Mouse (Mus musculus) heart, embryonic 15.5 days (tissue): ENCODE results near the gene AU040320. TPM values are rescaled to one million over a fixed set of nuclear protein-coding genes. Genes with fewer than 3 reads are reported as not detected.

ENCODE experiments used
- ATAC-seq: fragments of 200-750 bp; cut with Nextera tagmentation; replicated peaks from 2 replicates; pipeline ENCODE4 v1.8.0; 2017; ENCODE audit warnings: low read depth, moderate TSS enrichment; ENCODE audit not compliant: insufficient number of reproducible peaks, insufficient read depth, low FRiP score
- H3K27ac ChIP-seq: fragments of 300-500 bp; sonication (generic); 2 replicates; pipeline ENCODE4 v1.5.1; 2015; ENCODE audit warnings: mild to moderate bottlenecking, inconsistent platforms
- H3K27me3 ChIP-seq: fragments of 300-500 bp; sonication (generic); 2 replicates; pipeline ENCODE4 v1.6.1; 2015; ENCODE audit warnings: inconsistent platforms
- H3K36me3 ChIP-seq: fragments of 300-500 bp; sonication (generic); 2 replicates; pipeline ENCODE4 v1.6.1; 2015; ENCODE audit warnings: mild to moderate bottlenecking, inconsistent platforms
- H3K4me1 ChIP-seq: fragments of 300-500 bp; sonication (generic); replicated peaks from 2 replicates; pipeline ENCODE4 v1.6.1; 2015; ENCODE audit warnings: inconsistent platforms
- H3K4me2 ChIP-seq: fragments of 300-500 bp; sonication (generic); 2 replicates; pipeline ENCODE4 v1.6.1; 2015; ENCODE audit warnings: inconsistent platforms, mild to moderate bottlenecking, moderate library complexity
- H3K4me3 ChIP-seq: fragments of 300-500 bp; sonication (generic); 2 replicates; pipeline ENCODE4 v1.5.1; 2015; ENCODE audit warnings: mild to moderate bottlenecking, inconsistent platforms
- H3K9ac ChIP-seq: fragments of 300-500 bp; sonication (generic); 2 replicates; pipeline ENCODE4 v1.6.1; 2015; ENCODE audit warnings: mild to moderate bottlenecking, inconsistent platforms
- H3K9me3 ChIP-seq: fragments of 300-500 bp; sonication (generic); replicated peaks from 2 replicates; pipeline ENCODE4 v1.6.1; 2016; ENCODE audit warnings: inconsistent platforms
- WGBS: fragments of 180-500 bp; shearing (Covaris S2); methylation state at CpG from one replicate; pipeline ENCODE4 v1.1.7; 2015; ENCODE audit warnings: mixed read lengths; 5-methylcytosine and 5-hydroxymethylcytosine counted together
- polyA plus RNA-seq: library from polyadenylated mRNA; unstranded; fragments of >200 nt; fragmentation: Nextera tagmentation; extraction: Ambion mirVana; gene quantifications from 2 replicates; pipeline ENCODE4 v1.2.1, GENCODE M21; 2015

AU040320 gene
- polyA plus RNA-seq, result 20.2 and 21.9 TPM in 2 replicates

- no peaks in the 10 kb centered on the region for H3K27me3 ChIP-seq
- peak within 1 kb of the TSS; percentile 95 for H3K27ac ChIP-seq
- H3K4me2 ChIP-seq, result peak within 1 kb of the TSS; percentile 86
- ATAC-seq, result peak; percentile 98
- WGBS, result under 1% methylated on average over 70 of the region's 71 CpGs
- peaks cover 47% of the 10 kb centered on the region for H3K4me1 ChIP-seq
- no peaks in the 10 kb centered on the region for H3K9me3 ChIP-seq
- H3K9ac ChIP-seq, result peak within 1 kb of the TSS; percentile 77
- H3K36me3 ChIP-seq, result peaks cover 10% of the 10 kb centered on the region
- peak within 1 kb of the TSS; percentile 83 for H3K4me3 ChIP-seq
These were observed at the start of gene AU040320, which contains the start of gene Ncdn for GRCm38 (mm10) chr4:126753268-126754230. Gene AU040320 (plus strand): TSS chr4:126753544. Gene Ncdn (minus strand): TSS chr4:126753438.

GRCm38 (mm10) chr4:126706630-126707438 is 46.5 kb upstream of the AU040320 start:
- Histone ChIP-seq H3K4me1 (no peaks in the 10 kb centered on the region), H3K27me3 (no peaks in the 10 kb centered on the region), H3K27ac (no peak overlapping the region), H3K9me3 (no peaks in the 10 kb centered on the region), H3K9ac (no peak overlapping the region), H3K36me3 (peaks cover 70% of the 10 kb centered on the region), H3K4me3 (no peak overlapping the region), H3K4me2 (no peak overlapping the region)
- WGBS, result 79% methylated on average over 12 of the region's 12 CpGs
- ATAC-seq, result no peak

GRCm38 (mm10) chr4:126707439-126707826 is 45.9 kb upstream of the AU040320 start:
- WGBS, result 87% methylated on average over 5 of the region's 5 CpGs

DNA sequence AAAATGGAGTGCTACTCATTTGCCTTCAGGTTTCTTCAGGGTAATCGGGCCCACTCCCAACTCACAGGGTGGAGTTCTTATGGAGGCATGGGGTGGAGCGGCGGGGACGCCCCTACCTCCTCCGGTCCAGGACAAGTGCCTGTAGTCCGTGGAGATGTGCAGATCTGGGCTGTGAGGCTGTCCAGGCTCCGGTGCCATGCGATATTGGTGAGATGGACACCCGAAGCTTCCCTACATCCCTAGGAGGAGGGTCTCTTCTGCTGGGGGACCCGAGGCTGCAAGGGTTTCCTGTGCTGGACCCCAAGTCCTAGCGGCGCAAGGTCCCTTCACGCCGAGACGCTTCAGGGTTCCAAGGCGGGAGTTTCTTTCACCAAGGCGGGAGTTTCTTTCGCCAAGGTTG is 21.2 kb upstream of the AU040320 start:
- WGBS, result 2% methylated on average over 18 of the region's 18 CpGs
- Histone ChIP-seq H3K27me3 (peaks cover 87% of the 10 kb centered on the region), H3K4me1 (peaks cover 29% of the 10 kb centered on the region), H3K9ac (no peak overlapping the region), H3K4me3 (peak overlapping the region; percentile 7), H3K4me2 (peak overlapping the region; percentile 30; the same call in 1 of the 2 replicates), H3K36me3 (no peaks in the 10 kb centered on the region), H3K27ac (no peak overlapping the region), H3K9me3 (no peaks in the 10 kb centered on the region)
- no peak for ATAC-seq

More at GRCm38 (mm10) chr4:126707439-126707826, 45.9 kb upstream of the AU040320 start:
- no peaks in the 10 kb centered on the region for H3K4me1 ChIP-seq
- ATAC-seq, result no peak
- no peaks in the 10 kb centered on the region for H3K9me3 ChIP-seq
- no peak overlapping the region for H3K4me2 ChIP-seq
- no peaks in the 10 kb centered on the region for H3K27me3 ChIP-seq
- no peak overlapping the region for H3K27ac ChIP-seq
- H3K9ac ChIP-seq, result no peak overlapping the region
- peaks cover 69% of the 10 kb centered on the region for H3K36me3 ChIP-seq
- H3K4me3 ChIP-seq, result no peak overlapping the region

DNA sequence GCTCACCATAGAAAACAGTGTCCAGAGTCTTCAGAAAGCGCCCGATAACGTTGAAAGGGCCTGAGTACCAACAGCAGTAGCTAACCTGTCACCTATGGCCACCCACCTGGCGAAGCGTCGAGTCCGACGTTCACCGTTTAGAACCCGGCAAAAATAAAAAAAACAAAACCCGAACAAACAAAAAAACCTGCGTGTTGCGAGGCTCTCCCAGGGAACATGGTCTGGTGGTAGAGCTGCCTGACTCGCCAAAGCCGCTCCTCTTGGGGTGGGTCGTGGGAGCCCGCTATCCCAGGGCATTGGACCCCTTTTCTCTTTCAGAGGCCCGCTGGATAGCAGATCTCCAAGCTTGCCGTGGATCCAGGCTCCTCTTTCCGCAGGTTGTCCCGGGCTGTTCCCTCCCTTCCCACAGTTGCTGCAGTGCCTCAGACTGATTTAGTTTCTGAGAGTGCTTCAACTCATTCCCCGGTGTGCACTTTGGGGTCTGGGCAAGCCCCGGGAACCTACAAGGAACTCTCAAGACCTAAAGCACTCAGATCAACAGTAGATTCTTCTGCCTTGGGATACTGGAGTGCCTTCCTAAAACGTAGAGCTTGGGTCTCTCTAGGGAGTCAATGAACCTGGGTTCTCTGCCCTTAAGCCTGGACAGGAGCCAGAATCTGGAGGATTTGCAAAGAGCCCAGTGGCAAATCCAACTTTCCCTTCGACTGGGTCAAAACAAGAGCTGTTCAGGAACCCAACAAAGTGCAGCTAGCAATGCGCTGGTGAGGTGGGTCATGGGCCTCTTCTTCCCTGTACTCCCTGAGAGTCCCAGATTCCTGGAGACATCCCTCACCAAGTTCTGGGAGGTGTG is 20.6 kb upstream of the AU040320 start:
- H3K4me3 ChIP-seq, result peak overlapping the region; percentile 7
- H3K9me3 ChIP-seq, result no peaks in the 10 kb centered on the region
- no peak overlapping the region for H3K9ac ChIP-seq
- peaks cover 29% of the 10 kb centered on the region for H3K4me1 ChIP-seq
- H3K36me3 ChIP-seq, result no peaks in the 10 kb centered on the region
- ATAC-seq, result no peak
- peak overlapping the region; percentile 30; the same call in 1 of the 2 replicates for H3K4me2 ChIP-seq
- H3K27ac ChIP-seq, result no peak overlapping the region
- WGBS, result 3% methylated on average over 26 of the region's 26 CpGs
- H3K27me3 ChIP-seq, result peaks cover 93% of the 10 kb centered on the region

- Histone ChIP-seq H3K9ac (no peak overlapping the region), H3K4me1 (peaks cover 29% of the 10 kb centered on the region), H3K4me2 (no peak overlapping the region), H3K36me3 (no peaks in the 10 kb centered on the region), H3K4me3 (peak overlapping the region; percentile 48; the same call in 1 of the 2 replicates), H3K27me3 (peaks cover 100% of the 10 kb centered on the region), H3K27ac (no peak overlapping the region), H3K9me3 (no peaks in the 10 kb centered on the region)
- no peak for ATAC-seq
- WGBS, result 4% methylated on average over 16 of the region's 16 CpGs
These were observed 19.2 kb upstream of the AU040320 start for GRCm38 (mm10) chr4:126734001-126734603.

- H3K9ac ChIP-seq, result 0 out of 2 replicates have a peak overlapping the region, but pooled peaks have one; percentile 22
- no peaks in the 10 kb centered on the region for H3K9me3 ChIP-seq
- peaks cover 29% of the 10 kb centered on the region for H3K4me1 ChIP-seq
- no peak for ATAC-seq
- WGBS, result 3% methylated on average over 51 of the region's 51 CpGs
- H3K4me2 ChIP-seq, result peak overlapping the region; percentile 59
- no peak overlapping the region for H3K27ac ChIP-seq
- H3K36me3 ChIP-seq, result no peaks in the 10 kb centered on the region
- H3K4me3 ChIP-seq, result peak overlapping the region; percentile 48
- H3K27me3 ChIP-seq, result peaks cover 93% of the 10 kb centered on the region
These were observed 18.5 kb upstream of the AU040320 start for GRCm38 (mm10) chr4:126734700-126735381.

DNA sequence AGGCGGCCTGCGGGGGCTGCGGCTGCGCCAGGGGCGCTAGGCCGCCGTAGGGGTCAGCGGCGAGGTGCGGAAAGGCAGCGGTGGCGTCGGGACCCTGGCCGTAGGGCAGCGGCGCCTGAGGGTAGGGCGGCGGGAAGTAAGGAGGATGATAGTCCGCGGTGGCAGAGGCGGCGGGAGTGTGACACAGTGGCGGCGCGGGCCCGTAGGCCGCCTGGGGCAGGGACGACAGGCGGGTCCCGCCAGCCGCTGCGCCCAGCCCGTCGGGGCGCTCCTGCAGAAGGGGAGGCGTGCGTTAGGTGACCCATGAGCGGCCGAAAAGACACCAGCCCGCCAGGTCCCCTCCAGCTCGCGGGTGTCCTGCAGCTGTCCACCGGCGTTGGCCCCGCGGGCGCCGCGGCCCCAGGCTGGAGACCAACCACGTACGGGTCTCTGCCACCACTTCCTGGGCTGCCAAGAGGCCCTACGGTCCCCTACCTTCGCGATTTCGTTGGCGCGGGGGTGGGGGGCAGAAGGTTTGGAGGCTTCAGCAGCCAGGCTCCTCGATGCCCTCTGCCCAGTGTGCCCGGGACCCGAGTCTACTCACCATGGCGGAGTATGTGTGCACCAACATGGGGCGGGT is 17.9 kb upstream of the AU040320 start:
- Histone ChIP-seq H3K4me2 (peak overlapping the region; percentile 59), H3K27ac (no peak overlapping the region), H3K9ac (0 out of 2 replicates have a peak overlapping the region, but pooled peaks have one; percentile 22), H3K4me3 (peak overlapping the region; percentile 48), H3K27me3 (peaks cover 87% of the 10 kb centered on the region), H3K4me1 (peaks cover 29% of the 10 kb centered on the region), H3K36me3 (no peaks in the 10 kb centered on the region), H3K9me3 (no peaks in the 10 kb centered on the region)
- 2% methylated on average over 62 of the region's 62 CpGs for WGBS
- 0 out of 2 replicates have a peak, but pooled peaks have one; percentile 43 for ATAC-seq

DNA sequence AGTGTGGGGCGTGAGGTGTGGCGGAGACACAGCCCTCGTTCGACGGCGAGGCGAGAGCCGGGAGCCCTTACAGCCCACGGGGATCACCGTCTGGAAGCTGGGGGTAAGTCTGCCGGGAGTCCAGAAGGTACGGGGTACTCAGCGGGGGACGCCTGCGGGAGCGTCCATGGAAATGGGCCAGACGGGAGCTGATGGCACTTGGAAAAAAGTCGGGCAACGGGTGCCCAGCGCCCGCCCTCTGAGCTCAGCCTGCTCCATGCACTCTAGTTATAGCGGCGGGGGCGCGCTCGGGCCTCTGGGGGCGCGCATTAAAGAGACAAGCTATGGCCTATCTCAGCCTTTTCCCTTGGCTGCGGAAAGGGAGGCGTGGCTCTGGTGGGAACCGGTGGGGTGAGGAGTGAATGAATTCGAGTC is 17.3 kb upstream of the AU040320 start, which contains the start of gene Tfap2e:
Gene Tfap2e (minus strand): TSS at position 240 of the 414 bp plus-strand sequence.
- ATAC-seq, result no peak
- Histone ChIP-seq H3K9ac (0 out of 2 replicates have a peak within 1 kb of the TSS, but pooled peaks have one; percentile 22), H3K27ac (no peak within 1 kb of the TSS)

More for the DNA sequence above, 17.3 kb upstream of the AU040320 start, which contains the start of gene Tfap2e:
- Histone ChIP-seq H3K4me2 (peak within 1 kb of the TSS; percentile 59), H3K4me3 (peak within 1 kb of the TSS; percentile 48), H3K36me3 (no peaks in the 10 kb centered on the region), H3K4me1 (peaks cover 29% of the 10 kb centered on the region), H3K9me3 (no peaks in the 10 kb centered on the region), H3K27me3 (peaks cover 82% of the 10 kb centered on the region)
- under 1% methylated on average over 32 of the region's 32 CpGs for WGBS
